Mouse (Mus musculus): Measurements from ENCODE around the gene Xaf1. TPM values are rescaled to one million over a fixed set of nuclear protein-coding genes. Genes with fewer than 3 reads are reported as not detected.
A peak's percentile ranks its signal among the peaks of the same experiment; 100 is the strongest.

Xaf1 gene
- polyA plus RNA-seq, 1 experiment from 2014 or later: 5.5 TPM

DNA sequence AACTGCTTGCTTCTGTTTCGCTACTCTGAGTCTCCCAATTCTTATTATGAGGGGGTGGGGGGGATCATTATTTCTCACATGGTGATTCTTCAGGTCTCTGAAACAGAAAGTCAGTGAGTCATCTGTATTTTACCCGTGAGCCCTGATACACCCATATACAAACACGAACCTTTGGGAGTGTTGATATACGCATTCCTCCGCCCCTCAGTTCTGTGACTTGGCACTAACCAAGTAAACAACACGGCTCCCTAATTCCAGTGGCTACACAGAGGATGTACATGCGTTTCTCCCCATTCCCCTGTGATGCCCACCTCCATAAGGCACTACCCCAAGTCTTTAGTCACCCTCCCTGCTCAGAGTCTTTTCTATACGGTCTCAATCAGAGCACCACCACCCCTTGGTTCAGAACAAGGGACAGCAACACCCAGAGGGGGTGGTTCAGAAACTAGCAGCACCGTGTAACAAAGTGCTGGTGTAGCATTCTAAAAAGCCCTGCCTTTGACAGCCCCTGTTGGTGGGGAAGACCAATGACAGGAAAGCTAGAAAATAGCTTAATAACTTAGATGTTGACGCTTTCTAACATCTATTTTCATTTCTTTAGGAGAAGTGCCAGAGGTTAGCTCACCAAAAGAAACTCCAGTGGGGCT is 10.0 kb downstream of the Xaf1 start:
- Histone ChIP-seq H3K27ac (replicated peaks) (no peak overlapping the region), H3K27me3 (peaks cover 28% of the 10 kb centered on the region), H3K36me3 (no peaks in the 10 kb centered on the region), H3K9ac (no peak overlapping the region), H3K4me2 (replicated peaks) (no peak overlapping the region), H3K4me3 (replicated peaks) (no peak overlapping the region), H3K4me1 (peaks cover 6% of the 10 kb centered on the region), H3K9me3 (replicated peaks) (no peaks in the 10 kb centered on the region)
- ATAC-seq (ENCODE audit: insufficient number of reproducible peaks, low FRiP score, low TSS enrichment, low read depth): no peak; the same call in 1 of the 2 replicates
- 77% methylated on average over 10 of the region's 10 CpGs for WGBS

DNA sequence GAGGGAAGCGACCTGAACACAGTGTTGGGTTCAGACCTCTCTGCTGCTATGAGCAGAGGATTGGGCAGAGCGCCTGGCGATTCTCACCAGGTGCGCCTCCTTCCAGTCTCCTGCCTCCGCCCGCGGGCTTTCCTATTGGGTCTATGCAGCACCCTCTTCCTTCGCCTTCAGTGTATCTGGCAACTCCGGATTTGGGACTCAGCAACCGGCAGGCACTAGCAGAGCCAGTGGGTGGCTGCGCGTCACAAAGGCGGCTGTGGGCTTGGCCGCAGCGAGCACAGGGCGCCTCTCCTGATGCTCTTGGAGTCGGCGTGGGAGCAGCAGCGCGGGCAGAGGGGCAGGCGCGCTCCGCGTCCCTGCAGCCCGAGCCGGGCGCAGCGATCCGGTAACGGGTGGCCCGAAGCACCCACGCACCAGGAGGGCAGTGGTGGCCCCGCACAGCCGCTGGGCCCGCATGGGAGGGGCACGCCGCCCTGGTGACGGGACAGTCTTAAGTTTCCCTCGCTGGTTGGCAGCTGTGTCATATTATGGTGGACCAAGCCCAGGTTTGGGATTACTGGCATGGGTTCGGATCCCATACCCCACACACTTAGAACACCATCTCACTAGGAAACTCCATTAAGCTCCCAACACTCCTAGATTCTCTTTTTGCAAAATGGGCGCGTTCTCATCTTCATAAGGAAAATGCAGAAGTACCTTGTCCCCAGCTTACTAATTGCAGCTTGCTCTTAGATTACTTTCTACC is 12.9 kb downstream of the Xaf1 start, which contains the start of gene Fbxo39:
Gene Fbxo39 (plus strand): TSS at position 294 of the 745 bp plus-strand sequence.
- H3K36me3 ChIP-seq: no peaks in the 10 kb centered on the region
- H3K4me1 ChIP-seq: peaks cover 6% of the 10 kb centered on the region
- no peak within 1 kb of the TSS for H3K9ac ChIP-seq
- ATAC-seq (ENCODE audit: insufficient number of reproducible peaks, low FRiP score, low TSS enrichment, low read depth): no peak
- no peaks in the 10 kb centered on the region for H3K9me3 ChIP-seq (replicated peaks)
- peak within 1 kb of the TSS; percentile 25 for H3K4me3 ChIP-seq (replicated peaks)
- peak within 1 kb of the TSS; percentile 50 for H3K4me2 ChIP-seq (replicated peaks)
- no peak within 1 kb of the TSS for H3K27ac ChIP-seq (replicated peaks)
- peaks cover 28% of the 10 kb centered on the region for H3K27me3 ChIP-seq
- WGBS: 8% methylated on average over 42 of the region's 42 CpGs

DNA sequence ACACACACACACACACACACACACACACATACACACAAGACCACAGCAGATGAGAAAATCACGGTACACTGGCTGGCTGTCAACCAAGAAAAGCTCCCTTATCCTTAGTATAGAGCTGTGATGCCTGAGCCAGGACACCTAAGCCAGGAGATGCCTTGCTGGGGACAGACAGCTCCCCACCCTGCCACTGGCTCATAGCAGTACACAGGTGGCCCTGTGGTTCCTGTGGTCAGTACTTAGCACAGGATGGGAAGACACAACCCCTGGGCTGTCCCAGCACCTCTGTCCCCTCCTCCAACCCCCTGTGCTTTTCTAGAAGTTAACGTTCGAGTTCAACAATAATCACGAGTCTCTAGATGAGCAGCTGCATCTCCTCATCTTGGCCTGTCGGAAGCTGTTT is 16.6 kb downstream of the Xaf1 start:
- no peak for ATAC-seq (ENCODE audit: insufficient number of reproducible peaks, low FRiP score, low TSS enrichment, low read depth)
- peaks cover 28% of the 10 kb centered on the region for H3K27me3 ChIP-seq
- WGBS: 77% methylated on average over 5 of the region's 5 CpGs
- H3K36me3 ChIP-seq: no peaks in the 10 kb centered on the region
- no peak overlapping the region for H3K27ac ChIP-seq (replicated peaks)
- H3K9me3 ChIP-seq (replicated peaks): no peaks in the 10 kb centered on the region
- H3K4me1 ChIP-seq: peaks cover 6% of the 10 kb centered on the region
- H3K4me2 ChIP-seq (replicated peaks): no peak overlapping the region
- no peak overlapping the region for H3K4me3 ChIP-seq (replicated peaks)
- no peak overlapping the region for H3K9ac ChIP-seq

DNA sequence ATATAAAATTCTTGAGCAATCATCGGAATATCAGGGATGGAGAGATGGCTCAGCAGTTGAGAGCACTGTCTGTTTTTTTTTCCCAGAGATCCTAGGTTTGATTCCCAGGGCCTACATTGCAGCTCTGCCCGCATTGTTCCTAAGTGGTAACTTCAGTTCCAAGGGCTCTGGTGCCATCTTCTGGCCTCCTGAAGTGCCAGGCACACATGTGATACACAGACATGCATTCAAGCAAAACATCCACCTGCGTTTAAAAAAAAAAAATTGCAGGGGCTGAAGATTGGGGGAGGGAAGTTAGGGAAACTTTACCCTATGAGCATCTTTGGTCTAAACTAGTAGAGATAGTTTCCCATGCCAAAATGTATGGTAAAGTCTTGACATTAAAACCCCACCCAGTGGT is 23.0 kb downstream of the Xaf1 start:
- H3K27me3 ChIP-seq: no peaks in the 10 kb centered on the region
- no peaks in the 10 kb centered on the region for H3K9me3 ChIP-seq (replicated peaks)
- H3K4me2 ChIP-seq (replicated peaks): no peak overlapping the region
- H3K4me3 ChIP-seq (replicated peaks): no peak overlapping the region
- WGBS: 62% methylated on average over 3 of the region's 3 CpGs
- H3K36me3 ChIP-seq: no peaks in the 10 kb centered on the region
- no peak overlapping the region for H3K9ac ChIP-seq
- no peak for ATAC-seq (ENCODE audit: insufficient number of reproducible peaks, low FRiP score, low TSS enrichment, low read depth)
- no peaks in the 10 kb centered on the region for H3K4me1 ChIP-seq
- H3K27ac ChIP-seq (replicated peaks): no peak overlapping the region

GRCm38 (mm10) chr11:72325701-72326100 is 24.3 kb downstream of the Xaf1 start:
- H3K4me3 ChIP-seq (replicated peaks): no peak overlapping the region
- no peaks in the 10 kb centered on the region for H3K9me3 ChIP-seq (replicated peaks)
- no peak overlapping the region for H3K9ac ChIP-seq
- H3K4me2 ChIP-seq (replicated peaks): no peak overlapping the region
- H3K27ac ChIP-seq (replicated peaks): no peak overlapping the region
- H3K27me3 ChIP-seq: no peaks in the 10 kb centered on the region
- WGBS: 83% methylated on average over 4 of the region's 4 CpGs
- no peak for ATAC-seq (ENCODE audit: insufficient number of reproducible peaks, low FRiP score, low TSS enrichment, low read depth)
- H3K36me3 ChIP-seq: no peaks in the 10 kb centered on the region
- H3K4me1 ChIP-seq: no peaks in the 10 kb centered on the region

- WGBS: 32% methylated on average over 9 of the region's 9 CpGs
- no peak overlapping the region for H3K4me3 ChIP-seq (replicated peaks)
- no peak overlapping the region for H3K4me2 ChIP-seq (replicated peaks)
- no peak overlapping the region for H3K27ac ChIP-seq (replicated peaks)
- H3K4me1 ChIP-seq: peaks cover 6% of the 10 kb centered on the region
- no peak for ATAC-seq (ENCODE audit: insufficient number of reproducible peaks, low FRiP score, low TSS enrichment, low read depth)
- no peak overlapping the region for H3K9ac ChIP-seq
- no peaks in the 10 kb centered on the region for H3K27me3 ChIP-seq
- H3K9me3 ChIP-seq (replicated peaks): no peaks in the 10 kb centered on the region
- no peaks in the 10 kb centered on the region for H3K36me3 ChIP-seq
Observed at GRCm38 (mm10) chr11:72332951-72333667, 31.7 kb downstream of the Xaf1 start.

DNA sequence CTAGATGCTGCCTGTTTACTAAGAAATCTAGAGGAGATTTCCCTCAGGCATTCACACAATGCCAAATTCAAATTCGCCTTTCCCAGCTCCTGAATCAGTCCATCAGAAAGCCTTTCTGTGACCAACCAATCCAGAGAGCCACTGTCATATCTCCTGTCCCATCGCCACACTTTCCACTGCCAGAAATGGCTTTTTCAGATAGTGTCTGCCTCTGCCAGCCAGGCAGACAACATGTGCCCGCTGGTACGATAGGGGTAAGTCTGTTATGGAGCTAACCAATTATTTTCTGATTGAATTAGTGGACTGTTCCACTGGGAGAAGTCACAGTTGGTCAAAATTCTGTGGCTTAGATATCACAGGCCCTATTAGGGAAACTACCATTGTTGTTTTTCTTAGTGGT is 33.2 kb downstream of the Xaf1 start:
- ATAC-seq (ENCODE audit: insufficient number of reproducible peaks, low FRiP score, low TSS enrichment, low read depth): no peak
- no peaks in the 10 kb centered on the region for H3K27me3 ChIP-seq
- no peaks in the 10 kb centered on the region for H3K36me3 ChIP-seq
- H3K9ac ChIP-seq: no peak overlapping the region
- peaks cover 13% of the 10 kb centered on the region for H3K4me1 ChIP-seq
- H3K27ac ChIP-seq (replicated peaks): no peak overlapping the region
- no peaks in the 10 kb centered on the region for H3K9me3 ChIP-seq (replicated peaks)
- H3K4me2 ChIP-seq (replicated peaks): no peak overlapping the region
- WGBS: 74% methylated on average over 4 of the region's 4 CpGs
- H3K4me3 ChIP-seq (replicated peaks): no peak overlapping the region

DNA sequence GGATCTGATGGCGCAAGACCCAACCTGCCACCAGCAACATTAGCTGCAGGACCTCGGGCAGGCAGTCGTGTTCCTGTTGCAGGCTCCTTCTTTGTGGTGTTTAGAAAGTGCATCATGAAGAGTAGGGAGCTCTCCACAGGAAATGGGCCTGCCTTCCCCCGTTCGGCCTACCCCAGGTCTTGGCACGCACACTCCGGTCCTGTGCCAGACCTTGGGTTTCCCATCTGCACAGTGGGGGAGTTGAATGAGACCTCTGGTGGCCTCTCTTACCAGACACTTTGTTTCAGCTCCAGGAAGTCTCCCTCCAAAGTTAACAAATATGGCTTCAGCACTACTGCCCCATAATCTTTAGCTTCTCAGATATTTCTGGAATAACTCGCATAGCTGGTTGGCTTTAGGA is 35.3 kb downstream of the Xaf1 start:
- ATAC-seq (ENCODE audit: insufficient number of reproducible peaks, low FRiP score, low TSS enrichment, low read depth): no peak
- WGBS: 82% methylated on average over 8 of the region's 8 CpGs
- Histone ChIP-seq H3K4me1 (peaks cover 13% of the 10 kb centered on the region), H3K9ac (no peak overlapping the region), H3K4me2 (replicated peaks) (no peak overlapping the region), H3K36me3 (no peaks in the 10 kb centered on the region), H3K4me3 (replicated peaks) (no peak overlapping the region), H3K27me3 (no peaks in the 10 kb centered on the region), H3K9me3 (replicated peaks) (no peaks in the 10 kb centered on the region), H3K27ac (replicated peaks) (no peak overlapping the region)

GRCm38 (mm10) chr11:72338437-72338871 is 37.0 kb downstream of the Xaf1 start:
- H3K9me3 ChIP-seq (replicated peaks): no peaks in the 10 kb centered on the region
- H3K27me3 ChIP-seq: no peaks in the 10 kb centered on the region
- 34% methylated on average over 5 of the region's 5 CpGs for WGBS
- no peak overlapping the region for H3K4me2 ChIP-seq (replicated peaks)
- no peak overlapping the region for H3K27ac ChIP-seq (replicated peaks)
- H3K4me1 ChIP-seq: peaks cover 13% of the 10 kb centered on the region
- no peaks in the 10 kb centered on the region for H3K36me3 ChIP-seq
- H3K4me3 ChIP-seq (replicated peaks): no peak overlapping the region
- ATAC-seq (ENCODE audit: insufficient number of reproducible peaks, low FRiP score, low TSS enrichment, low read depth): no peak
- no peak overlapping the region for H3K9ac ChIP-seq

DNA sequence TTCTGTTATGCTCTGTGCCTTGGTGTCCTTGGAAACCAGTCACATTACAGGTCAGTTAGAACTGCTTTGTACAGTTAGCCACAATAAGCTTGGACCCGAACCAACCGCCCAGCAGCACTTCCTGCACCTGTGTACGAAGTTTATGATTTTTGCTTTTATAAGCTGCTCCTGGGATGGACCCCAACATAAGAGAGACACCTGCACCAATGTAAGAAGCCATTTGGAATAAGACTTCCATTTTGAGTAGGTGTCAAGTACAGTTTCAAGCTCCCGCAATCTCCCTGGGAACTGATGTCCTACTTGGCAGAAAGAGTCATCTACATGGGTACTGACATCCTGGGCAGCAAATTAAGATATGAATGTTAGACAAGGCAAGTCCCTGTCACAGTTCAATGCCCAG is 38.3 kb downstream of the Xaf1 start:
- no peak for ATAC-seq (ENCODE audit: insufficient number of reproducible peaks, low FRiP score, low TSS enrichment, low read depth)
- no peak overlapping the region for H3K4me3 ChIP-seq (replicated peaks)
- no peaks in the 10 kb centered on the region for H3K27me3 ChIP-seq
- H3K36me3 ChIP-seq: no peaks in the 10 kb centered on the region
- H3K27ac ChIP-seq (replicated peaks): no peak overlapping the region
- H3K9me3 ChIP-seq (replicated peaks): no peaks in the 10 kb centered on the region
- 80% methylated on average over 4 of the region's 4 CpGs for WGBS
- H3K4me1 ChIP-seq: peaks cover 13% of the 10 kb centered on the region
- H3K4me2 ChIP-seq (replicated peaks): no peak overlapping the region
- no peak overlapping the region for H3K9ac ChIP-seq

GRCm38 (mm10) chr11:72342549-72343237 is 41.3 kb downstream of the Xaf1 start:
- no peaks in the 10 kb centered on the region for H3K9me3 ChIP-seq (replicated peaks)
- peak; percentile 70; the same call in 1 of the 2 replicates for ATAC-seq (ENCODE audit: insufficient number of reproducible peaks, low FRiP score, low TSS enrichment, low read depth)
- no peaks in the 10 kb centered on the region for H3K27me3 ChIP-seq
- H3K4me1 ChIP-seq: peaks cover 10% of the 10 kb centered on the region
- 0 out of 2 replicates have a peak overlapping the region, but pooled peaks have one; percentile 8 for H3K4me2 ChIP-seq (replicated peaks)
- WGBS: 8% methylated on average over 7 of the region's 7 CpGs
- no peaks in the 10 kb centered on the region for H3K36me3 ChIP-seq
- no peak overlapping the region for H3K27ac ChIP-seq (replicated peaks)
- H3K9ac ChIP-seq: no peak overlapping the region
- H3K4me3 ChIP-seq (replicated peaks): no peak overlapping the region

All from embryonic facial prominence, embryonic 15.5 days (tissue).